9 mouse cellular contexts compared by ENCODE assay signal in the genomic region with DNA sequence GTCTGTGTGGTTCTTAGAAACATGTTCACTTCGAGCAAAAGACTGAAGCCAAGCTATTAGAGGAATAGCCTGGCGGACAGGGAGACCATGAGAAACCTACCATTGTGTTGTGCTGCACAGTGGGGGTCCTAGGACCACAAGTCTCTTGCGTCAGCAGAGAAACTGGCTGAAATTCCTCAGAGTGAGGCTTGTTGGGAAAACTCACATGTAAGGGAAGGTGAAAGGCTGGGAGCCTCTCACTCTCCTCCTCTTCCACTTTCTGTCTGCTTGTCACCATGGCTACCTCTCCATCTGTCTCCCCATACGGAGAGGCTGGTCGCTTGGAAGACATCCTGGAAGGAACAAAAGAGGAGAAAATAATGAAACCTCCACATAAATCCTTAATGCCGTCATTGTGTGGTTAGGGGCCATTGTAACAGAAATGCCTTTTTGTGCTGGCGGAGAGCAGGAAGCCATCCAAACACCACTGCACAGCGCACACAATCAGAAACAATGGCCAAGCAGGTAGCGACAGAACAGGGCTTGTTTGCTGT.
DNase-seq lines count a peak whose midpoint lies in the region; ATAC-seq and TF ChIP-seq lines count a peak whose summit lies in the region.
"Had no signal": no experiment of that assay in that cellular context is flagged by ENCODE, and none has a peak within 500 bp of the region (broad histone marks: within the 10 kb centered on the region; RNA-seq: fewer than 3 reads in every experiment).

No protein-coding gene starts in this region.

- no peaks in the 10 kb centered on the region for H3K9me3 ChIP-seq in hindbrain, embryonic 15.5 days
- H3K9me3 ChIP-seq in midbrain, embryonic 11.5 days (ENCODE audit: control insufficient read depth, low read length), result no peaks in the 10 kb centered on the region
- H3K9me3 ChIP-seq in lung, postnatal 0 days (ENCODE audit: low read length), result no peaks in the 10 kb centered on the region
- H3K9me3 ChIP-seq: heart, embryonic 13.5 days had no signal

- H3K9ac ChIP-seq in hindbrain, embryonic 15.5 days, result no peak overlapping the region
- H3K9ac ChIP-seq in midbrain, embryonic 11.5 days (ENCODE audit: low read length), result peak overlapping the region; percentile 41
- no peak overlapping the region for H3K9ac ChIP-seq in lung, postnatal 0 days (replicated peaks; ENCODE audit: low read depth)
- H3K9ac ChIP-seq: heart, embryonic 13.5 days had no signal

- peak; percentile 82 for ATAC-seq in hindbrain, embryonic 15.5 days (ENCODE audit: low FRiP score, low read depth)
- peak; percentile 85 for ATAC-seq in midbrain, embryonic 11.5 days (ENCODE audit: low FRiP score)
- ATAC-seq in lung, postnatal 0 days, result no peak

- WGBS in hindbrain, embryonic 15.5 days, result 10% methylated on average over 9 of the region's 9 CpGs
- 11% methylated on average over 9 of the region's 9 CpGs for WGBS in midbrain, embryonic 11.5 days
- WGBS in lung, postnatal 0 days, result 68% methylated on average over 9 of the region's 9 CpGs

- peak overlapping the region; percentile 26; the same call in 1 of the 2 replicates for H3K4me2 ChIP-seq in hindbrain, embryonic 15.5 days
- H3K4me2 ChIP-seq in midbrain, embryonic 11.5 days, result peak overlapping the region; percentile 25
- no peak overlapping the region for H3K4me2 ChIP-seq in lung, postnatal 0 days (replicated peaks; ENCODE audit: low read depth, low read length)
- H3K4me2 ChIP-seq: heart, embryonic 13.5 days had no signal

- no peak for TF ChIP-seq EP300 in lung, postnatal 0 days (IDR thresholded peaks at IDR 0.05)

- H3K4me3 ChIP-seq in hindbrain, embryonic 15.5 days, result no peak overlapping the region
- no peak overlapping the region for H3K4me3 ChIP-seq in midbrain, embryonic 11.5 days (ENCODE audit: low read depth, low read length)
- no peak overlapping the region for H3K4me3 ChIP-seq in lung, postnatal 0 days (ENCODE audit: low read depth, low read length)
- H3K4me3 ChIP-seq: heart, embryonic 13.5 days had no signal

- peak overlapping the region; percentile 67 for H3K27ac ChIP-seq in hindbrain, embryonic 15.5 days (replicated peaks)
- peak overlapping the region; percentile 40 for H3K27ac ChIP-seq in midbrain, embryonic 11.5 days (ENCODE audit: low read depth, low read length)
- H3K27ac ChIP-seq in lung, postnatal 0 days (ENCODE audit: low read length), result no peak overlapping the region
- H3K27ac ChIP-seq: heart, embryonic 13.5 days had no signal

- DNase-seq in R1 (ENCODE audit: low read depth, low spot score), result peak; percentile 26
- peak; percentile 43 to 44 for DNase-seq in cerebellum, postnatal 36 days
- peak; percentile 91 for DNase-seq in midbrain, embryonic 11.5 days (ENCODE audit: low spot score, missing footprints)
- DNase-seq in T-cell, adult 2 months (ENCODE audit: low spot score), result no peak
- DNase-seq in lung, postnatal 0 days (ENCODE audit: low spot score), result no peak
- no peak for DNase-seq in lung, postnatal 25 days (ENCODE audit: low spot score)
- no peak for DNase-seq in lung, postnatal 4 days

- no peak for TF ChIP-seq CTCF in lung, postnatal 0 days (IDR thresholded peaks at IDR 0.05)

- no peaks in the 10 kb centered on the region for H3K27me3 ChIP-seq in hindbrain, embryonic 15.5 days
- H3K27me3 ChIP-seq in midbrain, embryonic 11.5 days (ENCODE audit: control insufficient read depth, insufficient read depth, low read length), result no peaks in the 10 kb centered on the region
- H3K27me3 ChIP-seq in lung, postnatal 0 days (replicated peaks; ENCODE audit: insufficient read depth, low read length), result no peaks in the 10 kb centered on the region
- H3K27me3 ChIP-seq: heart, embryonic 13.5 days had no signal

- peaks cover 23% of the 10 kb centered on the region for H3K4me1 ChIP-seq in hindbrain, embryonic 15.5 days (replicated peaks)
- peaks cover 25% of the 10 kb centered on the region for H3K4me1 ChIP-seq in midbrain, embryonic 11.5 days (ENCODE audit: control insufficient read depth, insufficient read depth, low read length)
- H3K4me1 ChIP-seq in lung, postnatal 0 days (ENCODE audit: insufficient read depth, low read depth, low read length), result no peaks in the 10 kb centered on the region

- no peaks in the 10 kb centered on the region for H3K36me3 ChIP-seq in hindbrain, embryonic 15.5 days
- H3K36me3 ChIP-seq in midbrain, embryonic 11.5 days (ENCODE audit: control insufficient read depth, insufficient read depth, low read length), result no peaks in the 10 kb centered on the region
- no peaks in the 10 kb centered on the region for H3K36me3 ChIP-seq in lung, postnatal 0 days (ENCODE audit: insufficient read depth, low read length)
- H3K36me3 ChIP-seq: heart, embryonic 13.5 days had no signal

Comparison
In these comparisons a context has a peak if more than half of its experiments do, and no peak if none do; other contexts are left out.
1. DNase-seq: peak in R1 (single experiment), cerebellum, postnatal 36 days (2 of 2) and midbrain, embryonic 11.5 days (single experiment); none in T-cell, adult 2 months (single experiment), lung, postnatal 0 days (single experiment), lung, postnatal 25 days (single experiment) and lung, postnatal 4 days (0 of 2).